Mouse (Mus musculus) liver, embryonic 14.5 days (tissue): Measurements from ENCODE around the gene Rars2. TPM values are rescaled to one million over a fixed set of nuclear protein-coding genes. Genes with fewer than 3 reads are reported as not detected.

Experiments used
- ATAC-seq: fragments of 200-750 bp; cut with Nextera tagmentation; 2 replicates; pipeline ENCODE4 v1.8.0; 2017; ENCODE audit warnings: moderate number of reproducible peaks, mild to moderate bottlenecking, moderate library complexity; ENCODE audit not compliant: insufficient read depth
- DNase-seq, 3 experiments: peaks; one replicate each; pipeline ENCODE4 v3.0.0-alpha.2; 2012 to 2013; ENCODE audit warnings: low read depth in 3 of 3, low spot score in 3 of 3
- H3K27ac ChIP-seq: fragments of 300-500 bp; sonication (generic); 2 replicates; pipeline ENCODE4 v1.5.1; 2014; ENCODE audit warnings: moderate library complexity, mild to moderate bottlenecking, control low read depth, inconsistent platforms
- H3K27me3 ChIP-seq: fragments of 300-500 bp; sonication (generic); 2 replicates; pipeline ENCODE4 v1.6.1; 2014; ENCODE audit warnings: mild to moderate bottlenecking, low read length, moderate library complexity; ENCODE audit not compliant: control insufficient read depth, insufficient read depth
- H3K36me3 ChIP-seq: fragments of 300-500 bp; sonication (generic); replicated peaks from 2 replicates; pipeline ENCODE4 v1.6.1; 2014; ENCODE audit warnings: low read depth; ENCODE audit not compliant: control insufficient read depth, insufficient read depth
- H3K4me1 ChIP-seq, 2 experiments: fragments of 200-500 bp in 1 of 2; fragments of 300-500 bp in 1 of 2; sonication (generic) in 1 of 2; replicated peaks; 2 replicates each; pipeline ENCODE4 v1.6.1; 2012 to 2014; ENCODE audit warnings: antibody characterized with exemption in 1 of 2, inconsistent platforms in 1 of 2, low read length in 1 of 2; ENCODE audit not compliant: control insufficient read depth in 2 of 2, insufficient read depth in 2 of 2
- H3K4me2 ChIP-seq: fragments of 300-500 bp; sonication (generic); 2 replicates; pipeline ENCODE4 v1.6.1; 2014; ENCODE audit warnings: low read depth, mild to moderate bottlenecking, control low read depth, moderate library complexity
- H3K4me3 ChIP-seq, 2 experiments: fragments of 200-500 bp in 1 of 2; fragments of 300-500 bp in 1 of 2; sonication (generic) in 1 of 2; 2 replicates each; pipeline ENCODE4 v1.5.1; 2012 to 2014; ENCODE audit warnings: low read depth in 2 of 2, low read length in 2 of 2, mild to moderate bottlenecking in 2 of 2, control low read depth in 1 of 2, inconsistent platforms in 1 of 2, moderate library complexity in 1 of 2; ENCODE audit not compliant: insufficient read depth in 1 of 2
- H3K9ac ChIP-seq: fragments of 300-500 bp; sonication (generic); replicated peaks from 2 replicates; pipeline ENCODE4 v1.6.1; 2014; ENCODE audit warnings: mild to moderate bottlenecking, control low read depth, moderate library complexity
- H3K9me3 ChIP-seq: fragments of 300-500 bp; sonication (generic); 2 replicates; pipeline ENCODE4 v1.6.1; 2016; ENCODE audit warnings: low read length, mixed read lengths; ENCODE audit not compliant: control insufficient read depth
- CTCF ChIP-seq: IDR thresholded peaks from 2 replicates; pipeline ENCODE4 v1.5.1; 2016; ENCODE audit warnings: antibody characterized with exemption, low read depth, control low read depth
- EP300 ChIP-seq: IDR thresholded peaks from 2 replicates; pipeline ENCODE4 v1.6.1; 2016; ENCODE audit warnings: antibody characterized with exemption, low read depth
- WGBS: fragments of 180-500 bp; shearing (Covaris S2); extraction: QIAGEN DNeasy Blood & Tissue Kit; methylation state at CpG from one replicate; pipeline ENCODE4 v1.1.7; 2014; ENCODE audit not compliant: insufficient replicate concordance; 5-methylcytosine and 5-hydroxymethylcytosine counted together
- polyA plus RNA-seq, 2 experiments: library from polyadenylated mRNA; depleted of rRNA in 1 of 2; stranded (reverse) in 1 of 2; unstranded in 1 of 2; fragments of >200 nt; fragmentation: Nextera tagmentation in 1 of 2; extraction: Ambion mirVana in 1 of 2; gene quantifications; 2 replicates each; pipeline versions ENCODE4 v1.2.1 to v1.2.3; 2012 to 2014

Rars2 gene
- polyA plus RNA-seq, 2 experiments = 17.4 to 23.5 TPM

DNA sequence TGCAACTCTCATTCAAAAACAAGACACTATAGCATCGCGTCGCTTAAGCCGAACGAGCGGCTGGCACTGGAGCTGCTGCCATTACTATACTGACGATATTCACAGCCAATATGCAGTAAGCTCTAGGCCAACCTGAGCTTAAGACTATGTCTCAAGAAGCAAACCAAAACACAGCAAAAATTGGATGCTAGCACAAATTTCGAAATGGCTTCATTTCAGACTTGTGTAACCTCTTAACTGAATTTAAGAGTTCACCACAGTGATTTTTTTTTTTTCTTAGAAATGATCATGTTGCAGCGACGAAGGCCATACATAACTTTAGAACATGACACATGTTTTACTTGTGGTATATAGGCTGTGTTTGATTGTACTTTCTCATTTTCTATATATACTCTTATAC, 8.1 kb upstream of the Rars2 start:
- peaks cover 21% of the 10 kb centered on the region for H3K36me3 ChIP-seq
- H3K9ac ChIP-seq = no peak overlapping the region
- 89% methylated on average over 10 of the region's 10 CpGs for WGBS
- no peak for ATAC-seq
- no peak overlapping the region for H3K4me3 ChIP-seq
- no peaks in the 10 kb centered on the region for H3K27me3 ChIP-seq
- H3K9me3 ChIP-seq = no peaks in the 10 kb centered on the region
- DNase-seq = no peak
- H3K4me1 ChIP-seq = no peaks in the 10 kb centered on the region
- no peak overlapping the region for H3K4me2 ChIP-seq
- H3K27ac ChIP-seq = no peak overlapping the region
- TF ChIP-seq CTCF (no peak), EP300 (no peak)

DNA sequence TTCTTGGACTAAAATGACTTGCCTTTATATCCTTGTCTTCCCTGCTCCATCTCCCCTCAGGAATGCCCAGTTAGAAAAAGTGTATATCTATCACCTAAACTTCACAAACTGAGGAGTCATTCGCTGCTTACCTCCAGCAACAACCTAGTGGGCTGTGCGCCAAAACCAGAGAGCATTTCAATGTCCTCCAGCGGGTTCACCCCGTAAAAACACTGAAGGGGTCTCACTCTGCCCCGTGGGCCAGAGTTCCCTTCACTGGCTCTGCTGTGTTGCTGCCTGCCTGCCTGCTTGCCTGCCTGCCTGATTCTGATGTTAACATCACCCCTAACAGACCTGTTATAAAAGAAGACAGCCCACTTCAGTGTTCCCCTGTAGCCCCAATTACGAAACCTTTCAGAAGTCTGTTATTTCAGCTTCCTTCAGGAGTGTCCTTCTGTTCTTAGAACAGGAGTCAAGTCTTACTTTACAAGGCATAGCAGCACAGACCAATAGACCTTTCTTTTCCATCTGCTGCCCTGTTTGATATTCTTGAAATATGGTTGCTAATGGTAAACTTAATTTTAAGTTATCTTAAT, 1.1 kb upstream of the Rars2 start:
- WGBS = 60% methylated on average over 6 of the region's 6 CpGs
- H3K9me3 ChIP-seq = no peaks in the 10 kb centered on the region
- peak overlapping the region; percentile 80 to 86 for H3K4me3 ChIP-seq
- H3K36me3 ChIP-seq = peaks cover 3% of the 10 kb centered on the region
- DNase-seq = no peak
- H3K4me1 ChIP-seq = peaks cover 14 to 18% of the 10 kb centered on the region in 2 experiments
- H3K27me3 ChIP-seq = no peaks in the 10 kb centered on the region
- peak overlapping the region; percentile 83 for H3K4me2 ChIP-seq
- peak overlapping the region; percentile 94 for H3K9ac ChIP-seq
- H3K27ac ChIP-seq = 0 out of 2 replicates have a peak overlapping the region, but pooled peaks have one; percentile 4
- TF ChIP-seq CTCF = no peak
- no peak for TF ChIP-seq EP300
- ATAC-seq = no peak

DNA sequence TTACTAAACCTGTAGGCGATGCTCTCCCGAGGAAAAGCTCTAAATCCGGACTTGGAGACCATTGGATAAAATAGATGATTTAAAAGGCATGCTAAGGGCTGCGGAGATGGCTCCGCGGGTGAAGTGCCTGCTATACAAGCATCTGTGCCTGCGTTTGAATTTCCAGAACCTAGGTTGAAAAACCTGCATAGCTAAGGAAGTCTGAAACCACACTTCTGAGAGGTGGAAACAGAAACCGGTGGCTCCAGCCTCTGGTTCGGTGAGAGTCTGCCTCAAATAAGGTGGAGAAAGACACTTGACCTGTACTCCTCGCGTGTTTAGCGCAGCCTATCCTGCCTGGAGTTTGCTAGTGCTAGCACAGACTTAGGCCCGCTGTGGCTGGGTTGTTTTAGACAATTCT, 546 bp downstream of the Rars2 start:
- Histone ChIP-seq H3K4me1 (peaks cover 14 to 18% of the 10 kb centered on the region in 2 experiments), H3K4me3 (peak overlapping the region; percentile 80 to 86), H3K27me3 (no peaks in the 10 kb centered on the region), H3K4me2 (peak overlapping the region; percentile 83), H3K9ac (peak overlapping the region; percentile 94), H3K9me3 (no peaks in the 10 kb centered on the region), H3K36me3 (no peaks in the 10 kb centered on the region), H3K27ac (peak overlapping the region; percentile 19; the same call in 1 of the 2 replicates)
- ATAC-seq = no peak
- TF ChIP-seq CTCF (no peak), EP300 (no peak)
- WGBS = 2% methylated on average over 13 of the region's 13 CpGs
- peak in 1 of 3 experiments; percentile 13 for DNase-seq

DNA sequence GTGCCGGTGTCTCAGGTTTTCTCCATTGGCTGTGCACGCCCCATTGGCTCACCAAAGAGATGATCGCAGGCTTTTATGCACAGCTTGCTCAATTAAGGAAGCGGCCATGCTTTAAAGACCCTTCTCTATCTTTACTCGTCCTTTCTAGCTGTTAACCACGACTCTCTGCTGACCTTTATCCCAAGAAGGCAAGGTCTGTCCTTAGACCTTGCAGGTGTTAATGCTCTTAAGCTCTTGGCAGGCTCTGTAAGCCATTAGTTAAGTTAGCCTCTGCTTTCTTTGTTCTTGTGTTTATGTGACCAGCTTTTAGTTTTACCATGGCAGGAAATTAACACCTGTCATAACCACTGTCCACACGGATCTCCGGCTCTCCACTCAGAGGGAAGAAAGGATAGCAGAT, 1.4 kb downstream of the Rars2 start:
- no peak for DNase-seq
- TF ChIP-seq CTCF = no peak
- no peak for TF ChIP-seq EP300
- Histone ChIP-seq H3K4me1 (peaks cover 14 to 18% of the 10 kb centered on the region in 2 experiments), H3K27ac (no peak overlapping the region), H3K36me3 (no peaks in the 10 kb centered on the region), H3K4me2 (peak overlapping the region; percentile 83), H3K9ac (peak overlapping the region; percentile 94), H3K9me3 (no peaks in the 10 kb centered on the region), H3K27me3 (no peaks in the 10 kb centered on the region), H3K4me3 (peak overlapping the region; percentile 80 to 86; a peak in 3 of 4 replicates)
- no peak for ATAC-seq
- 50% methylated on average over 8 of the region's 8 CpGs for WGBS

DNA sequence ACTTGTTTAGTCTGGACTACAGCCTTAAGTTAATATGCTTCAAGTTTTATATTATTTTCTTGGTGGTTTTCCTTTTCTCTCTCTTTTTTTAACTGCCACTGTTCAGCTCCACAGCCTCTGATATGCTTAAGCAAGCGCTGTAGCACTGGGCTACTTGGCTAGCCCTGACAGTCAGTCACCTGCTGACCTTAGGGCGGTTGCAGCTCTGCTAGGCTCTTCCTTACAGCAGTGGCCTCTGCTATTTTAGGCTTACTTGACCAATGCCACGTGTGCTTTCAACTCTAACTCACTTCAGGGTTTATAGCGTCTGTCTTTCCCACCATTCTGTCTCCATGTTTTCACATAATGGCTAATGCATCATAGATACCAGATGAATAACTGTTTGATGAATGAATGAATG, 10.8 kb downstream of the Rars2 start:
- 73% methylated on average over 4 of the region's 4 CpGs for WGBS
- H3K27ac ChIP-seq = no peak overlapping the region
- H3K9ac ChIP-seq = no peak overlapping the region
- no peak overlapping the region for H3K4me3 ChIP-seq
- DNase-seq (no peak), ATAC-seq (no peak)
- TF ChIP-seq CTCF (no peak), EP300 (no peak)
- no peaks in the 10 kb centered on the region for H3K4me1 ChIP-seq
- H3K4me2 ChIP-seq = no peak overlapping the region
- H3K36me3 ChIP-seq = no peaks in the 10 kb centered on the region; the same call in 1 of the 2 replicates
- H3K27me3 ChIP-seq = no peaks in the 10 kb centered on the region
- H3K9me3 ChIP-seq = no peaks in the 10 kb centered on the region
